Mouse (Mus musculus) limb, embryonic 14.5 days (tissue): ENCODE measurements around the gene Taf1b. TPM values are rescaled to one million over a fixed set of nuclear protein-coding genes. Genes with fewer than 3 reads are reported as not detected.

Experiments used
- ATAC-seq: fragments of 200-750 bp; cut with Nextera tagmentation; 2 replicates; pipeline ENCODE4 v1.8.0; 2017; ENCODE audit warnings: low read depth, moderate number of reproducible peaks, moderate TSS enrichment; ENCODE audit not compliant: low FRiP score
- DNase-seq: peaks from one replicate; pipeline ENCODE4 v3.0.0-alpha.2; 2015; ENCODE audit warnings: low spot score
- H3K27ac ChIP-seq: fragments of 300-500 bp; sonication (generic); replicated peaks from 2 replicates; pipeline ENCODE4 v1.5.1; 2014; ENCODE audit warnings: low read depth, mild to moderate bottlenecking, low read length, moderate library complexity, mixed read lengths
- H3K27me3 ChIP-seq: fragments of 300-500 bp; sonication (generic); 2 replicates; pipeline ENCODE4 v1.6.1; 2014; ENCODE audit warnings: low read length, mixed read lengths; ENCODE audit not compliant: control insufficient read depth, insufficient read depth
- H3K36me3 ChIP-seq: fragments of 300-500 bp; sonication (generic); 2 replicates; pipeline ENCODE4 v1.6.1; 2014; ENCODE audit warnings: mild to moderate bottlenecking, low read length, moderate library complexity, mixed read lengths; ENCODE audit not compliant: control insufficient read depth, insufficient read depth
- H3K4me1 ChIP-seq: fragments of 300-500 bp; sonication (generic); 2 replicates; pipeline ENCODE4 v1.6.1; 2014; ENCODE audit warnings: antibody characterized with exemption, low read length, mixed read lengths; ENCODE audit not compliant: control insufficient read depth, insufficient read depth
- H3K4me2 ChIP-seq: fragments of 300-500 bp; sonication (generic); replicated peaks from 2 replicates; pipeline ENCODE4 v1.6.1; 2014; ENCODE audit warnings: low read depth, mild to moderate bottlenecking, low read length, moderate library complexity; ENCODE audit not compliant: severe bottlenecking
- H3K4me3 ChIP-seq: fragments of 300-500 bp; sonication (generic); replicated peaks from 2 replicates; pipeline ENCODE4 v1.5.1; 2014; ENCODE audit warnings: low read length
- H3K9ac ChIP-seq: fragments of 300-500 bp; sonication (generic); 2 replicates; pipeline ENCODE4 v1.6.1; 2014; ENCODE audit warnings: mild to moderate bottlenecking, low read depth, low read length, moderate library complexity; ENCODE audit not compliant: severe bottlenecking
- H3K9me3 ChIP-seq: fragments of 300-500 bp; sonication (generic); 2 replicates; pipeline ENCODE4 v1.6.1; 2016; ENCODE audit warnings: low read length; ENCODE audit not compliant: control insufficient read depth
- POLR2A ChIP-seq: fragments of 200-500 bp; IDR thresholded peaks from 2 replicates; pipeline ENCODE4 v1.8.0; 2012; ENCODE audit warnings: inconsistent platforms, mild to moderate bottlenecking, moderate library complexity, borderline replicate concordance; ENCODE audit not compliant: insufficient read depth, insufficient read length; ENCODE audit errors: extremely low read depth
- WGBS: fragments of 180-500 bp; shearing (Covaris S2); extraction: QIAGEN DNeasy Blood & Tissue Kit; methylation state at CpG from one replicate; pipeline ENCODE4 v1.1.7; 2014; 5-methylcytosine and 5-hydroxymethylcytosine counted together
- polyA plus RNA-seq, 2 experiments: library from polyadenylated mRNA; depleted of rRNA in 1 of 2; stranded (reverse) in 1 of 2; unstranded in 1 of 2; fragments of >200 nt; fragmentation: Nextera tagmentation in 1 of 2; extraction: Ambion mirVana in 1 of 2; gene quantifications; 2 replicates each; pipeline versions ENCODE4 v1.2.1 to v1.2.3; 2012 to 2014

Gene Taf1b
- polyA plus RNA-seq, 2 experiments = 19.5 to 28.0 TPM

DNA sequence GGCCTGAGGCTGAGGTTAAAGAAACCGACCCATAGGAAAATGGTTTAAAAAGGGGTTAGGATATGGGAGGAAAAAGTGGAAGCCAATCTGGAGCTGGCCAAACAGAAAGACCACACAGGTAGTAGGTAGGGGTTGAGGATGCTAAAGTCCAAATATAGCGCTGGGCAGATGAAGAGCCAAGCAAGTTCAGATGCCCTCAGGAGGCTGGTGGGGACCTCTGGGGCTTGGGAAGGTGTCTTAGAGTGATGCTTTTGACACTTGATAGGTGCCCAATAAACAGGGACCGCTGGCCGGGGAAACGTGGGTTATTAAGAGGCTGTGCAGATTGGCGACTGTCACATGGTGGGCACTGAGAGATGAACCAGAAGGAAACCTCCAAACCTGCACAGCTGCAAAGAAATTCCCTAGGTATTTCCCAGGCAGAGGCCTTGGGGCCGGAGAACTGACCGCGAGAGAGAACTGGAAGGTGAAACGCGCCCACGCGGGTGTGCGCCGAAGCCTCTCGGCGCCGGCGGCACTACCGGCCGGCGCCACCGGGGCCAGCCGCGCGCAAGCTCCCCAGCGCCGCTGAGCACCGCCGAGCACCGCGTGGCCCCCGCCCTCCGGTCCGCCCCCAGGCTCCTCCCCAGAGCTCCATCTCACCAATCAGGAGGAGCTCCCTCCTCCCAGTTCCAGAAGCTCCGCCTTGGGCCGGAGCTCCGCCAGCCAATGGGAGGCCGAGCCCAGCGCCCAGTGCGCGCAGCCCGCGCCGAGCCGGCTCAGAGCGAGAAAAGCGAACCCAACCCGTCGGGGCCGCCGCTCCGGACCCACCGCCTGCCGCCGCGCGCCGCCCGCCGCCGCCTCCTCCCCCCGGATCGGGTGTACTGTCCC lies 73.6 kb downstream of the Taf1b start, which contains the start of gene Grhl1:
Gene Grhl1 (plus strand): TSS at position 761 of the 870 bp plus-strand sequence.
- Histone ChIP-seq H3K27ac (no peak within 1 kb of the TSS), H3K4me3 (peak within 1 kb of the TSS; percentile 59), H3K9ac (peak within 1 kb of the TSS; percentile 50), H3K27me3 (peaks cover 21% of the 10 kb centered on the region), H3K36me3 (no peaks in the 10 kb centered on the region), H3K4me2 (peak within 1 kb of the TSS; percentile 82), H3K4me1 (peaks cover 14% of the 10 kb centered on the region), H3K9me3 (no peaks in the 10 kb centered on the region)
- DNase-seq = peak; percentile 91
- 3% methylated on average over 27 of the region's 64 CpGs for WGBS
- no peak for TF ChIP-seq POLR2A
- peak; percentile 99 for ATAC-seq

DNA sequence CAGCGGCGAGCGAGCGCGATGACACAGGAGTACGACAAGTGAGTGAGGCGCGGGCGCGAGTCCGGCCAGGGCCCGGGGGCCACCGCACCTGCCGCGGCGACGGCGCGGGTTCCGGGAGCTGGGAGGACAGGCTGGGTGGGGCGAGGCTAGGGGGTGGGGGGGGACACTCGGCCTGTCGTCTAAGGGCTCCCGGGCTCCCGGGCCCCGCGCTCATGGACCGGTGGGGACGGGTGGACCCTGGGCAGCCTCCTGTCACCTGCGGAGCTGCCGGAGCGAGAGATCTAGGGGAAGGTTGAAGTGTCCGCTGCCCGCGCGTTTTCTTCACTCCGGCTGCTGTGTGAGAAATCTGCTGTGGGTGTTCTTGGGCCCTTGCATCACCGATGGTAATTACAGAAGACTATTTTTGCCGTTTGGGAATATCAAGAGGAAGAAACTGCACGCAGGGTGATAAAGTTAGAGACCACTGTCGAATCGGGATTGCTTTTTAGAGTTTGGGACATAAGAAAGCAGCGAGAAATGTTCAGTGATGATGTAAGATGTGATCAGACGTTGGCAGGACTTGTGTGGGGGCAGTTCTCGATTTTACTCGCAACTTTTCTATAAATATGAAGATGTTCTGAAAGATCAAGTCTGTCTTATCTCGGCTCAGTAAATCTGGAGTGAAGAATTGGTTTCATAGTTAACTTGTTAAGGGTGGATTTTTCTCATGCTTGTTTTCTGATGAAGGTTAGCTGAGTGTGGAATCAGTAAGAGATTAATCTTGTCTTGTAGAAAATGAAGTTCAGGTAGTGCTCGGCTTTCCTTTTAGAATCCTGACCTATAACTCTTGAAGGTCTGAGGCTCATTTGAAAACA lies 74.5 kb downstream of the Taf1b start:
- H3K9me3 ChIP-seq = no peaks in the 10 kb centered on the region
- H3K36me3 ChIP-seq = no peaks in the 10 kb centered on the region
- H3K27me3 ChIP-seq = peaks cover 21% of the 10 kb centered on the region
- peaks cover 14% of the 10 kb centered on the region for H3K4me1 ChIP-seq
- no peak overlapping the region for H3K27ac ChIP-seq
- 7% methylated on average over 30 of the region's 48 CpGs for WGBS
- no peak for DNase-seq
- ATAC-seq = peak; percentile 14; the same call in 1 of the 2 replicates
- no peak for TF ChIP-seq POLR2A
- peak overlapping the region; percentile 82 for H3K4me2 ChIP-seq
- H3K9ac ChIP-seq = peak overlapping the region; percentile 50
- peak overlapping the region; percentile 59 for H3K4me3 ChIP-seq

DNA sequence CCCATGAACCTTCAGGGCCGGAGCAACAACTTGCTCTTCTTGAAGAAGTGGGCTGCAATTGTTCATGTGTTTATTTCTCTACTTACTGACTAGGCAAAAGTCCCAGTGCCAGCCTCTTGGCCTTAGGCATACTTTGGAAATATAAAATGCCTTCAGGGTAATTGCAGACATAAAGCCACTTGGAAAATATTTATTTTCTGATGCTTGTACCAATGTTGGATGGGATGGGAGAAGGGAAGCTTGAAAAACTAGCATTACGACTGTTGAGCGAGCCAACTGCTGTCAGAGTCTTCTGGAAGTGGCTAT lies 75.1 kb downstream of the Taf1b start:
- Histone ChIP-seq H3K4me2 (peak overlapping the region; percentile 82; the same call in 1 of the 2 replicates), H3K9me3 (no peaks in the 10 kb centered on the region), H3K4me3 (peak overlapping the region; percentile 59), H3K9ac (no peak overlapping the region), H3K27ac (no peak overlapping the region), H3K27me3 (peaks cover 21% of the 10 kb centered on the region), H3K4me1 (peaks cover 14% of the 10 kb centered on the region), H3K36me3 (no peaks in the 10 kb centered on the region)
- 44% methylated on average over 3 of the region's 3 CpGs for WGBS
- ATAC-seq (no peak), DNase-seq (no peak)
- TF ChIP-seq POLR2A = no peak

DNA sequence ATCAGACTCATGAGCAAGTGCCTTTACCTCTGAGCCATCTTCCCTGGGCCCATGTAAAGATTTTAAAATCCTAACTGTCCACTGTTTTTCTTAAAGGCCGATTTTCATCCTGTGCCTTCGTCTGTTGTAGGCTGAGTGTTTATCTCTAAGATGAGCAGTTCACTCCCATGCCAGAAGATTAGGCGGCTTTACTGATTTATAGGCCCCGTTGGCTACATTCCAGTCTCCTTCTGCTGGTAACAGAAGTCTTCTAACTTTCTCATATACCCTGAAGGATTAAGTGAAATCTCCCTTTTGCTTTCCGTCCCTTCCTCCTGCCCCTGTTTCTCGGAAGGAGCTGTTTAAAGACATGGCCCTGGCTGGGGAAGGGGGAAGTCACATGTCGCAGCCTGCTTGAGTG lies 76.7 kb downstream of the Taf1b start:
- H3K9ac ChIP-seq = no peak overlapping the region
- H3K4me3 ChIP-seq = no peak overlapping the region
- H3K9me3 ChIP-seq = no peaks in the 10 kb centered on the region
- WGBS = 16% methylated on average over 7 of the region's 7 CpGs
- DNase-seq (peak; percentile 52), ATAC-seq (no peak)
- no peak overlapping the region for H3K4me2 ChIP-seq
- TF ChIP-seq POLR2A = no peak
- no peaks in the 10 kb centered on the region for H3K36me3 ChIP-seq
- peaks cover 21% of the 10 kb centered on the region for H3K27me3 ChIP-seq
- no peak overlapping the region for H3K27ac ChIP-seq
- H3K4me1 ChIP-seq = peaks cover 14% of the 10 kb centered on the region

DNA sequence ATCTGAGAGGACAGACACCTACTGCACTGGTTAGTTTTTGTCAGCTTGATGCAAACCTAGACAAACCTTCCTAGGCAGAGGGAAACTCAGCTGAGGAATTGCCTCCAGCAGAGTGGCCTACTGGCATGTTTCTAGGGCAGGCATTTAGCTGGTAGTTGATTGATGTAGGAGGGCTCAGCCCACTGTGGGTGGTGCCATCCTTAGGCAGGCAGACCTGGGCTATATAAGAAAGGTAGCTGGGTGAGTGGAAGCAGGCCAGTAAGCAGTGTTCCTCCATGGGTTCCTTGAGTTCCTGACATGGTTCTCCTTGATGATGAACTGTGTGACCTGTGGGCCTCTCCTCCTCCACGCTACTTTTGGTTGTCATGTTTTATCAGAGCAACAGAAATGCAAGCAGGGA lies 82.3 kb downstream of the Taf1b start:
- DNase-seq = no peak
- Histone ChIP-seq H3K9me3 (no peaks in the 10 kb centered on the region), H3K4me3 (no peak overlapping the region), H3K27me3 (no peaks in the 10 kb centered on the region), H3K4me1 (peaks cover 3% of the 10 kb centered on the region; the same call in 1 of the 2 replicates), H3K27ac (no peak overlapping the region), H3K4me2 (no peak overlapping the region), H3K36me3 (no peaks in the 10 kb centered on the region), H3K9ac (no peak overlapping the region)
- no peak for ATAC-seq
- TF ChIP-seq POLR2A = no peak
- 90% methylated on average over 1 of the region's 1 CpGs for WGBS
